Mouse (Mus musculus) MEL (cell line): ENCODE measurements around the gene Omd.

Experiments
- CTCF ChIP-seq, 3 experiments: IDR thresholded peaks in 2 of 3; conservative IDR thresholded peaks in 1 of 3; 2 replicates each; pipeline ENCODE4 v1.5.1; 2011 to 2012; ENCODE audit warnings: low read length in 3 of 3, low read depth in 2 of 3, mild to moderate bottlenecking in 2 of 3, improper control_type of control experiment in 1 of 3, inconsistent platforms in 1 of 3, mixed read lengths in 1 of 3, moderate library complexity in 1 of 3; ENCODE audit not compliant: control insufficient read depth in 1 of 3, insufficient read depth in 1 of 3, poor library complexity in 1 of 3, severe bottlenecking in 1 of 3
- ELF1 ChIP-seq: IDR thresholded peaks from 2 replicates; pipeline ENCODE4 v1.6.1; 2014; ENCODE audit warnings: low read depth, mild to moderate bottlenecking, inconsistent platforms, low read length, improper control_type of control experiment, moderate library complexity
- HCFC1 ChIP-seq: IDR thresholded peaks from 2 replicates; pipeline ENCODE4 v1.6.1; 2012; ENCODE audit warnings: low read depth, mild to moderate bottlenecking, inconsistent platforms, low read length, improper control_type of control experiment, moderate library complexity
- MEF2A ChIP-seq: IDR thresholded peaks from 2 replicates; pipeline ENCODE4 v1.6.1; 2014; ENCODE audit warnings: low read depth, mild to moderate bottlenecking, inconsistent platforms, low read length, improper control_type of control experiment; ENCODE audit not compliant: poor library complexity, insufficient replicate concordance, severe bottlenecking; ENCODE audit errors: extremely low read depth
- POLR2A ChIP-seq, 2 experiments: IDR thresholded peaks; 2 replicates each; pipeline ENCODE4 v1.6.1; 2011 to 2012; ENCODE audit warnings: low read length in 2 of 2, mild to moderate bottlenecking in 2 of 2, control low read depth in 1 of 2, improper control_type of control experiment in 1 of 2, low read depth in 1 of 2, moderate library complexity in 1 of 2; ENCODE audit not compliant: control insufficient read depth in 1 of 2, insufficient read depth in 1 of 2, poor library complexity in 1 of 2
- TAL1 ChIP-seq: IDR thresholded peaks from 2 replicates; pipeline ENCODE4 v1.6.1; 2012; ENCODE audit warnings: mild to moderate bottlenecking, inconsistent platforms, low read length, moderate library complexity, mixed read lengths
- ZNF384 ChIP-seq: IDR thresholded peaks from 2 replicates; pipeline ENCODE4 v1.6.1; 2012; ENCODE audit warnings: low read depth, mild to moderate bottlenecking, inconsistent platforms, low read length, improper control_type of control experiment

- TF ChIP-seq HCFC1 (no peak), ELF1 (no peak), TAL1 (no peak), MEF2A (no peak), ZNF384 (no peak), POLR2A (IDR thresholded peaks at IDR 0.05; ENCODE audit: control insufficient read depth in 1 of 2, insufficient read depth in 1 of 2, low read depth in 1 of 2, low read length in 2 of 2, poor library complexity in 1 of 2) (no peak), CTCF (IDR thresholded peaks at IDR 0.05 in 2 of 3, conservative IDR thresholded peaks at IDR 0.05 in 1 of 3; ENCODE audit: control insufficient read depth in 1 of 3, insufficient read depth in 1 of 3, low read depth in 2 of 3, low read length in 3 of 3, poor library complexity in 1 of 3, severe bottlenecking in 1 of 3) (no peak)
Measured at GRCm38 (mm10) chr13:49584307-49585005, 2.2 kb downstream of the Omd start.
